ENCODE assay signal across 14 mouse cellular contexts in genomic region chr7:130114436-130114835, GRCm38 (mm10).
DNase-seq lines count a peak whose midpoint lies in the region; ATAC-seq and TF ChIP-seq lines count a peak whose summit lies in the region.
"Had no signal": no experiment of that assay in that cellular context is flagged by ENCODE, and none has a peak within 500 bp of the region (broad histone marks: within the 10 kb centered on the region; RNA-seq: fewer than 3 reads in every experiment).

No protein-coding gene starts in this region.

- H3K27ac ChIP-seq in kidney, embryonic 14.5 days (ENCODE audit: low read depth, low read length): no peak overlapping the region
- H3K27ac ChIP-seq in lung, embryonic 14.5 days (ENCODE audit: low read depth): no peak overlapping the region
- H3K27ac ChIP-seq in liver, postnatal 0 days (ENCODE audit: low read depth): no peak overlapping the region
- H3K27ac ChIP-seq: hindbrain, embryonic 14.5 days had no signal

- intact Hi-C loops in left cerebral cortex, postnatal 10 days (cut with DNase I): no loop called here

- no peak overlapping the region for H3K4me2 ChIP-seq in kidney, embryonic 14.5 days (replicated peaks; ENCODE audit: low read depth, low read length)
- H3K4me2 ChIP-seq in lung, embryonic 14.5 days: no peak overlapping the region
- H3K4me2 ChIP-seq in liver, postnatal 0 days (ENCODE audit: low read depth, low read length): no peak overlapping the region
- H3K4me2 ChIP-seq: hindbrain, embryonic 14.5 days had no signal

- TF ChIP-seq EP300 in liver, postnatal 0 days (IDR thresholded peaks at IDR 0.05; ENCODE audit: low read depth): no peak

- WGBS in kidney, embryonic 14.5 days: 76% methylated on average over 4 of the region's 4 CpGs
- 45% methylated on average over 4 of the region's 4 CpGs for WGBS in lung, embryonic 14.5 days
- 58% methylated on average over 4 of the region's 4 CpGs for WGBS in liver, postnatal 0 days (ENCODE audit: insufficient replicate concordance)

- DNase-seq in kidney, adult 18-20 months: peak; percentile 47
- peak; percentile 93 for DNase-seq in adipocyte (ENCODE audit: low spot score)
- DNase-seq in adrenal gland, postnatal 25 days: peak; percentile 74
- DNase-seq in lung, embryonic 14.5 days: peak; percentile 55
- DNase-seq in cerebellum, adult 11-12 months: no peak
- no peak for DNase-seq in liver, postnatal 0 days
- no peak for DNase-seq in left cerebral cortex, postnatal 10 days (ENCODE audit: extremely low spot score in 1 of 2, low spot score in 2 of 2)
- DNase-seq: cerebellum, adult 8-10 months; embryo, embryonic 11 days; liver had no signal

- no peak overlapping the region for H3K9ac ChIP-seq in kidney, embryonic 14.5 days (ENCODE audit: low read depth, low read length)
- no peak overlapping the region for H3K9ac ChIP-seq in lung, embryonic 14.5 days
- no peak overlapping the region for H3K9ac ChIP-seq in liver, postnatal 0 days (replicated peaks)
- H3K9ac ChIP-seq: hindbrain, embryonic 14.5 days had no signal

- no peak overlapping the region for H3K4me3 ChIP-seq in kidney, embryonic 14.5 days (ENCODE audit: low read length)
- no peak overlapping the region for H3K4me3 ChIP-seq in lung, embryonic 14.5 days (ENCODE audit: low read depth, low read length)
- H3K4me3 ChIP-seq in liver, postnatal 0 days (ENCODE audit: low read depth, low read length): no peak overlapping the region
- H3K4me3 ChIP-seq: erythroblast, embryonic 14.5 days; megakaryocyte, embryonic 14.5 days had no signal

- H3K9me3 ChIP-seq in kidney, embryonic 14.5 days (ENCODE audit: control insufficient read depth, low read length): no peaks in the 10 kb centered on the region
- no peaks in the 10 kb centered on the region for H3K9me3 ChIP-seq in lung, embryonic 14.5 days (ENCODE audit: low read depth, low read length)
- H3K9me3 ChIP-seq in liver, postnatal 0 days (ENCODE audit: low read length): no peaks in the 10 kb centered on the region

- H3K27me3 ChIP-seq in kidney, embryonic 14.5 days (ENCODE audit: control insufficient read depth, insufficient read depth, low read length): no peaks in the 10 kb centered on the region
- no peaks in the 10 kb centered on the region for H3K27me3 ChIP-seq in lung, embryonic 14.5 days (ENCODE audit: insufficient read depth, low read length)
- no peaks in the 10 kb centered on the region for H3K27me3 ChIP-seq in liver, postnatal 0 days (ENCODE audit: insufficient read depth, low read length)
- H3K27me3 ChIP-seq: megakaryocyte, embryonic 14.5 days had no signal

- H3K4me1 ChIP-seq in kidney, embryonic 14.5 days (ENCODE audit: control insufficient read depth, insufficient read depth, low read length): peaks cover 12% of the 10 kb centered on the region
- no peaks in the 10 kb centered on the region for H3K4me1 ChIP-seq in lung, embryonic 14.5 days (ENCODE audit: insufficient read depth)
- H3K4me1 ChIP-seq in liver, postnatal 0 days (ENCODE audit: insufficient read depth): no peaks in the 10 kb centered on the region
- H3K4me1 ChIP-seq: megakaryocyte, embryonic 14.5 days had no signal

- ATAC-seq in kidney, embryonic 14.5 days (ENCODE audit: low FRiP score, low TSS enrichment): no peak
- ATAC-seq in lung, embryonic 14.5 days (ENCODE audit: insufficient read depth): no peak
- ATAC-seq in liver, postnatal 0 days: no peak

- no peaks in the 10 kb centered on the region for H3K36me3 ChIP-seq in kidney, embryonic 14.5 days (ENCODE audit: control insufficient read depth, insufficient read depth, low read length)
- no peaks in the 10 kb centered on the region for H3K36me3 ChIP-seq in lung, embryonic 14.5 days (ENCODE audit: insufficient read depth)
- no peaks in the 10 kb centered on the region for H3K36me3 ChIP-seq in liver, postnatal 0 days (replicated peaks; ENCODE audit: insufficient read depth, low read length)

- no peak for TF ChIP-seq CTCF in lung, embryonic 14.5 days (IDR thresholded peaks at IDR 0.05; ENCODE audit: low read depth)
- no peak for TF ChIP-seq CTCF in liver, postnatal 0 days (IDR thresholded peaks at IDR 0.05; ENCODE audit: low read depth)

Comparison
In these comparisons a context has a peak if more than half of its experiments do, and no peak if none do; other contexts are left out.
1. DNase-seq: peak in kidney, adult 18-20 months (single experiment), adipocyte (single experiment), adrenal gland, postnatal 25 days (single experiment) and lung, embryonic 14.5 days (single experiment); none in cerebellum, adult 11-12 months (single experiment), liver, postnatal 0 days (single experiment) and left cerebral cortex, postnatal 10 days (0 of 2).